Mouse (Mus musculus): ENCODE data around the gene Ip6k1.

Gene Ip6k1

DNA sequence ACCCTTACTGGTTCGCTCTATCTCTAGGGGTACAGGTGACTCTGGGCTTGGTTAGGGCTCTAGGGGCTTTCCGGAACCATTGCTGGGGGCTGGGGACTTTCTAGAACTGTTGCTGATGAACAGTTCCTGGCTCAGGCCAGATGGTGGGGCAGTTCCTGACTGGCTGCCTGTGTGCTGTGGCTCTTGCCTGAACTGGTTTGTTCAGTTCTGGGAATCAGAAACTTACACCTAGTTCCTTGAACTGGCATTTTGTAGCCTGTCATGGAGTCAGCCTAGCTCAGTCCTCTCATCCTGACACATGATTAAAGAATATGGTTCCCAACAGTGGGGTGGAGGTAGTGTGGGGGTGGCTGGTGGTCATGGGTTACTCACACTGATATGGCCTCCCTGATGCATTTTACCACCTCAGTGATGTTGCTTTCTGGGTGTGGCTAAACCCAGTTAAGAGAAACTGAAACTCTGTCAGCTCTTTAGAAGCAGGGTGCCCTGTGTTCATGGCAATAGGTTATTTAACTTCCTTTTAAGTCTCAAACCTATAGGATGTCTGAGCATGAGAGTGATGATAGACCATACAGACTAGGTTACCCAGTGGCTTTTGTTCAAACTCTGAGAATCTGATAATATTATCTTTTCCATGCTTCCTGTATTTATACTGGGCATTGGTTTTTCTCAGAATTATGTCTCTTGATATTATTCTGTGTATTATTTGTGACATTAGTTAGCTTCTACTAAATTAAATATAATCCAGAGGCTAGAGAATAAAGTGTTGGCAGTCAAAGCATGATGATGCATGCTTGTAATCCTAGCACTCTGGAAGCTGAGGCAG, 33.2 kb downstream of the Ip6k1 start:
- DNase-seq: no peak

DNA sequence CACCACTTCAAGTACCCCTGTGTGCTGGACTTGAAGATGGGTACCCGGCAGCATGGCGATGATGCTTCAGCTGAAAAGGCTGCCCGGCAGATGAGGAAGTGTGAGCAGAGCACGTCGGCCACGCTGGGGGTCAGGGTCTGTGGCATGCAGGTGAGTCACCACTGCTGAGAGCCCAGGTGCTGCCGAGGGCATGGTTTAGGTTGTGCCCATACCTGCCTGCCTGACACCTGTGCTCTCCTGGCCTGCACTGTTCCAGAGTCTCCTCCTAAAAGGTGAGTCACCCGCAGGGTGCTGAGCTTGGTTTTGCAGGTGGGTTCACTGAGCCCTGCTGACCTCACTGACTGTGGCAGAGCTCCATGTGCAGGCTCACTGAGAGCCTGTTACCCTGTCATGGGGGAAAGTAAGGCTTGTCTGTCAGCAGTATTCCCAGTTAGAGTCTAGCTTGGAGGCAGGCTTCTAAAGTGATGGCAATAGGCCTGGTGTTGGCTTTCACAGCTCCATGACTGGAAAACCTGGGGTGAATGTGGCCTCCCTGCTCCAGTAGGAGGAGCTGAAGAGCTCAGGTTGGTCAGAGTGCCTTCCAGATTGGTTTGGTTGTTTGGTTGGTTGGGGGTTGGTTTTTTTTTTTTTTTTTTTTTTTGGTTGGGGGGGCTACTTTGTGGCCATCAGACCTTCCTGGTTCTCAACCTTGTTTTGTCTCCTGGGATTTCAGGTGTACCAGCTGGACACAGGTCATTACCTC, 42.6 kb downstream of the Ip6k1 start:
- DNase-seq: no peak

DNA sequence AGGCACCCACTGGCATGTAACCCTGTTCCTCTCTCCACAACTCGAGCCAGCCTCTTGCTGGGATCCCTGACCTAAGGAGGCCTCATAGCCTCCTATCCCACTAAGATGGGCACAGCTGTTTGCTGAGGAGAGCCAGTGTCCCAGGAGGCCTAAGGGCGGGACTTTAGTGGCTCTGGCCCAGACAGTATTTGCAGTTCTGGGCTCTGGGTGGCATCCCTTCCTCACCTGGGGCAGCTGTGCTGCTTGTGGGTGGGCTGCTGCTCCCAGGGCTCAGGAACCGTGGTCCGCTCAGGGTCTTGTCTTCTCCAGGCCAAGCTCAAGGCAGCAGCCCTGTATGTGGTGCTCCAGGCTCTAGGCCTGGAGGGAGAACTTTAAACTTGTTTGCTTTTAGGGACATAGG, 44.3 kb downstream of the Ip6k1 start:
- no peak for DNase-seq

DNA sequence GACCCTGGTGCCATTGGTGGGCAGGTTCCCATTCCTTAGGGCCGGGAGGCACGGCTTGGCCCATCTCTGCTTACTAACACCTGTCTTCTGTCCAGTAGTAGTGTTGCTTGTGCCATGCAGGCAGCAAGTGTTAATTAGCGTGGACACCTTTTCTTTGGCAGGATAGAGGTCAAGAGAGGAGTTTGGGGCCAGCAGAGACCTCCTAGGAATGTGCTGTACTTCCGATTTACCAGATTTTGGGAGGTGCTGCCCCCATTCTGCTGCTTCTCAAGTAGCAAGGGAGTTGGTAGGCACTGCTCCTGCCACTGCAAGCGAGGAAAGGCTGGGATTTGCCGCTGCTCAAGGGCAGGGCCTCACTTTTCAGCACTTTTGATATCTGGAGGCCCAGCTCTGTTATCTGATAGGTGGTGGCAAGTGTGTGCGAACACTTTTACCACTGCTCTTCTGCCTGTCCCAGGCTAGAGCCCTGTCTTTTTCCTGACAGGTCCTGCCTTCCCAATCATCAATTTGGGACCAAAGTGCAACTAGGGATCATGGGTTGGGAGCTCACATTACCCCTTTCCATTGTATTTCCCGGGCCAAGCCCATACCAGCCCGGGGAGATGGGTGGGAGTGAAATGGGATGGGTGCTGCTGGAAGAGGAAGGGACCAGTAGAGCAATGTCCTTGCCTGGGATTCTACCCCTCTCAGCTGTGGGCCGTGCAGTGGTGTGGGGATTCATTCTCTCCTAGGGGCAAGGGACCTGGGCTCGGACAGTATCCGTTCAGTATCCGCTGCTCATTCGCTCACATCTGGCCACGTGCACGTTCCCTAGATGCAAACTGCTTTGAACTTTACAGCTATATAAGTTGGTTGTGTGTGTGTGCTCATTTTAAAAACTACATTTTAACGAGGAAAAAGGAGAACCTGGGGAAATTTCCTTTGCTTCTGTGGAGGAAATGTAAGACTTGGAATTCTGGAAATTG, 45.6 kb downstream of the Ip6k1 start:
- peak; percentile 33 for DNase-seq

DNA sequence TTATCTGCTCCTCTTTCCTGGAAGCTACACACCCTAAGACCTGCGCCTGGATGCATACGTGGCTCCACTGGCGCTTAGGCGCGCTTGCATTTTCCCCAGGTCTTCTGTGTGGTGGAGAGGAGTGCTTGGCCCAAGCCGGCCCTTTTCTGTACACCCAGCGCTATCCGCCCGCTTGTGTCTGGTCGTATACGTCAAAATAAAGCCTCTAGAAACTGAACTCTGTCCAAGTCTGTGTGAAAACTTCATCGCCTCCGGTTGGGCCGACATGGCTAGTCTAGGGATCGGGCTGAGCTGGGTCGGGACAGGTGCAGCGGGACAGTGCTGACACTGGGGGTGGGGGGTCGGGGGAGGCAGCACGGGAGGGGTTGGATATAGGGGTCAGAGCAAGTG, 46.3 kb downstream of the Ip6k1 start:
- DNase-seq: peak; percentile 55

DNA sequence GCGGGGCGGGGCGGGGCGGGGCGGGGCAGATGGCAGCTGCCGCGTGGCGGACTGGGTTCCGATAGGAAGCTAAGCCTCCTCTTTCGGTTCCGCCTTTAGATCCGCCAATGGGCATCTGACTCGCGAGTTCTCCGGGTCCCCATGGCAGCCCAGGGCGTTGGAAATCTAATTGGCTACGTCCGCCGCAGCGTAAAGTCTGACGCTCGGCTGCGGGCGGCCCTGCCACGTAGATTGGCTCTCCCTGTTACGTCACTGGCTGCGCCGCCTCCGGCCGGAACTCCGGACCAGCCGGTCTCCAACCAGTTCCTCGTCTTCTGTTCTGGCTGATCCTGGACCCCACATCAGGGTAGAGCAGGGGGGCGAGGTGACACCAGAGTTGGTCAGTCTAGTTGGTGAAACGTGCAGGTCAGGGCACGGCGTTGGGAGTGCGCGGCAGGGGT, 46.7 kb downstream of the Ip6k1 start, which contains the start of gene Gmppb:
TSS of gene Gmppb (plus strand) at position 227 of the 440 bp plus-strand sequence.
- peak; percentile 96 for DNase-seq

DNA sequence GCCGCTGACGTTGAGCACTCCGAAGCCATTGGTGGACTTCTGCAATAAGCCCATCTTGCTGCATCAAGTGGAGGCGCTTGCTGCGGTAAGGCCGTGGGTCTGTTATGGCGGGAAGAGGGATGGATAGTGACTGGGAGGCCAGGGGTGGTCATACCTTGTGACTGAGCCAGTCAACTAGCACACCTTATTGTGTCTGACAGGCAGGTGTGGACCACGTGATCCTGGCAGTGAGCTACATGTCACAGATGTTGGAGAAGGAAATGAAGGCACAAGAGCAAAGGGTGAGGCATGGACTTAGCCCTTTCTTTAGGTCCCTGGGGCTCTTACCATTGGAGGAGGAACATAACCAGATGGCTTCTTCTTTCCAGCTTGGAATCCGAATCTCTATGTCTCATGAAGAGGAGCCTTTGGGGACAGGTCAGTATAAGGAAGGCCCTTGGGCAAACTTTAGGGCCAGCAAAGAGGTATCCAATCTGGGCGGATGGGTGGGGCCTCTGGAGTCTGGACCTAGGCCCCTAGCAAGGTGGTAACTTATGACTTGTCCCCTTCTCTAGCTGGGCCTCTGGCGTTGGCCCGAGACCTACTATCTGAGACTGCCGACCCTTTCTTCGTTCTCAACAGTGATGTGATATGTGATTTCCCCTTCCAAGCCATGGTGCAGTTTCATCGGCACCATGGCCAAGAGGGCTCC, 47.4 kb downstream of the Ip6k1 start:
- DNase-seq: peak; percentile 49

DNA sequence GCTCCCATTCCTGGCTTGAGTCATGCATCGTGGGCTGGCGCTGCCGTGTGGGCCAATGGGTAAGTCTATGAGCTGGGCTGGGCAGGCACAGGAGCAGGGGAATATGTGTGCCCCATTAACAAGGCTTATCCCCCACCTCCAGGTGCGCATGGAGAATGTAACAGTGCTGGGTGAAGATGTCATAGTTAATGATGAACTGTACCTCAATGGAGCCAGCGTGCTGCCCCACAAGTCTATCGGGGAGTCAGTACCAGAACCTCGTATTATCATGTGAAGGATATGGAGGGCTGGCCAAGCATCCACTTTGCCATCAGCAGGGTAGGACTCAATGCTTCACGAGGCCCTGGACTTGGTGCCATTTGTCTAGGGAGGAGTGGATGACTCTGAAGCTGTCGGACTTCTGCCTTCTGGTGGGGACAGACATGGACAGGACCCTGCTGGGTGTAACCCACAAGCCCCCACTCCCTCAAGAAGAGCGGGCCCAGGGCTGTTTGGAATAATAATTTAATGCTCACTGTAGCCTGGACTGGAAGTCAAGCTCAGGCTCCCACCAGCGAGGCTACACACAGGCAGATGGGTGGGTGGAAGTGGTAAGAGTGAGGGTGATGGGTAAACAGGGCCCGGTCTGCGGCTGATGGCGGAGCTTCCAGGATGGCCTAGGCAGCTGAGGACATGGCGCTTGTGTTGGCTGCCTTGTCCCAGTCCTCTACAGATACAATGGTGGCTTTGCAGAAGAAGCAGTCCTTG, 49.1 kb downstream of the Ip6k1 start:
- DNase-seq: peak; percentile 41

DNA sequence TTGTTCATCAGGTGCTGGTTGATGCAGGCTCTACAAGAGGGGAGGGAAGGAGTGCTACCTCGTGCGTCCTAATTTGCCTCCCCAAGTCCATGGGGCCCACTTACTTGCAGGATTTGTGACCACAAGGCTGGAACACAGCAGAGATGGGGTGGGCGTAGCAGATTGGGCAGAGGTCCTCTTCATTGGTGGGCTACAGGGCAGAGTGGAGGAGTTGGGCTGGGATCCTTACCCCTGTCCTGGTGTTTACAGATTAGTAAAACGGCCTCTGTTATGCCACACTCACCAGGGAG, 49.6 kb downstream of the Ip6k1 start:
- DNase-seq: peak; percentile 49

DNA sequence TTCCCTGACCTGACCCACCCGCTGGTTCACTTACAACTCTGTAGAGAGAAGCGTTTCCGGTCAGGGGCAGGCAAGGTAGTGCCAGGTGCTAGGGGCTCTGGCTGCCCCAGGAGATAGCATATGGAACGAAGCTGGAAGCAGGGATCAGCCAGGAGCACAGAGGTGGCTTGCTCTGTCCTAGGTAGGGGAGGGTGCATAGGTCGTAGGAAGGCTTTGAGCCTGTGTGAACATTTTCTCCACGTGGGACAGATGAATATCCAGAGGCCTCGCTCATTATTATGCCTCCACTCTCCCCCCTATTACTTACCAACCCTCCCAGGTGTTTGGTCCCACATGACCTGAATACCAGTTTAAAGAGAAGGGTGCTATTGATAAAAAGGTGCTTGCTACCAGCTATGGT, 50.1 kb downstream of the Ip6k1 start:
- DNase-seq: no peak

DNA sequence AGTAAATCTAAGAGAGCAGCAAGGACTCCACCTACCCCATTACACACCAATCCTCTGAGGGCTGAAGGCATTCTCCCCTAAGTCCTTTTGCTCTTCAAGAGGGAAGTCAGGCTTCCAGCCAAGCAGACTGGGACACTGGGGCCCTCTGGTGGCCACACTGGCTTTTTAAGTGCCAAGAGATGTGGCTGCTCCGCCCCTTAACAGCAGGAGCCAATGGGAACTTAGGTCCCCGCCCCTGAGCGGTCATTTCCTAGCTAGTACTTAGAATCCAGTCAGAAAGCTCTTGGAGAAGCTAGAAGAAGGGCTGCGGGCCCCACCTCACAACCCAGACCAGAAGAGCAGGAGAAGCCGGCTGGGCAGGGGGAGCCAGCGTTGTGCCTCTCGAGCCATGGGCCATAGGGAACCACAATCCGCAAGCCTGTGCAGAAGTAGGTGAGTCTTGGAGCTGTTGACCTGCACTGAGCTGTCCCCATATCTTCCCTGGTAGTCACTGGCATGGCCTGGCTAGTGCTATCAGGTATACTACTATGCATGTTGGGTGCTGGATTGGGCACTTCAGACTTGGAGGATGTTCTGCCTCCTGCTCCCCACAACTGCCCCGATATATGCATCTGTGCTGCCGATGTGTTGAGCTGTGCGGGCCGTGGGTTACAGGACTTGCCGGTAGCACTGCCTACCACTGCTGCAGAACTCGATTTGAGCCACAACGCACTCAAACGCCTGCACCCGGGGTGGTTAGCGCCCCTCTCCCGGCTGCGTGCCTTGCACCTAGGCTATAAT, 50.8 kb downstream of the Ip6k1 start, which contains the start of gene Amigo3:
TSS of gene Amigo3 (plus strand) at position 275 of the 780 bp plus-strand sequence.
- DNase-seq: peak; percentile 92

DNA sequence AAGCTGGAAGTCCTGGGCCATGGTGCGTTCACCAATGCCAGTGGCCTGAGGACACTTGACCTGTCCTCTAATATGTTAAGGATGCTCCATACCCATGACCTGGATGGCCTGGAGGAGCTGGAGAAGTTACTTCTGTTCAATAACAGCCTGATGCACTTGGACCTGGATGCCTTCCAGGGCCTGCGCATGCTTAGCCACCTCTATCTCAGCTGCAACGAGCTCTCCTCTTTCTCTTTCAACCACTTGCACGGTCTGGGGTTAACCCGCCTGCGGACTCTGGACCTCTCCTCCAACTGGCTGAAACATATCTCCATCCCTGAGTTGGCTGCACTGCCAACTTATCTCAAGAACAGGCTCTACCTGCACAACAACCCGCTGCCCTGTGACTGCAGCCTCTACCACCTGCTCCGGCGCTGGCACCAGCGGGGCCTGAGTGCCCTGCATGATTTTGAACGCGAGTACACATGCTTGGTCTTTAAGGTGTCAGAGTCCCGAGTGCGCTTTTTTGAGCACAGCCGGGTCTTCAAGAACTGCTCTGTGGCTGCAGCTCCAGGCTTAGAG, 51.4 kb downstream of the Ip6k1 start:
- peak; percentile 50 for DNase-seq

DNA sequence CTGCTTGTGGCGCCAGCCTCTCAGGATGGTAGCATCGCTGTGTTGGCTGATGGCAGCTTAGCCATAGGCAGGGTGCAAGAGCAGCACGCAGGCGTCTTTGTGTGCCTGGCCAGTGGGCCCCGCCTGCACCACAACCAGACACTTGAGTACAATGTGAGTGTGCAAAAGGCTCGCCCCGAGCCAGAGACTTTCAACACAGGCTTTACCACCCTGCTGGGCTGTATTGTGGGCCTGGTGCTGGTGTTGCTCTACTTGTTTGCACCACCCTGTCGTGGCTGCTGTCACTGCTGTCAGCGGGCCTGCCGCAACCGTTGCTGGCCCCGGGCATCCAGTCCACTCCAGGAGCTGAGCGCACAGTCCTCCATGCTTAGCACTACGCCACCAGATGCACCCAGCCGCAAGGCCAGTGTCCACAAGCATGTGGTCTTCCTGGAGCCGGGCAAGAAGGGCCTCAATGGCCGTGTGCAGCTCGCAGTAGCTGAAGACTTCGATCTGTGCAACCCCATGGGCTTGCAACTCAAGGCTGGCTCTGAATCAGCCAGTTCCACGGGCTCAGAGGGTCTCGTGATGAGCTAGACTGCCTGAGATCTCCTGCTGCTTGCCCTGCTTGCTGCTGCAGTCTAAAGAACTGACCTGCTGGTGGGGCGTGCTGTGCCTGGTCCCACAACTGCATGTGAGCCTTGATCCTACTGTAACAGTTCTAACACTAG, 52.2 kb downstream of the Ip6k1 start:
- DNase-seq: peak; percentile 36

DNA sequence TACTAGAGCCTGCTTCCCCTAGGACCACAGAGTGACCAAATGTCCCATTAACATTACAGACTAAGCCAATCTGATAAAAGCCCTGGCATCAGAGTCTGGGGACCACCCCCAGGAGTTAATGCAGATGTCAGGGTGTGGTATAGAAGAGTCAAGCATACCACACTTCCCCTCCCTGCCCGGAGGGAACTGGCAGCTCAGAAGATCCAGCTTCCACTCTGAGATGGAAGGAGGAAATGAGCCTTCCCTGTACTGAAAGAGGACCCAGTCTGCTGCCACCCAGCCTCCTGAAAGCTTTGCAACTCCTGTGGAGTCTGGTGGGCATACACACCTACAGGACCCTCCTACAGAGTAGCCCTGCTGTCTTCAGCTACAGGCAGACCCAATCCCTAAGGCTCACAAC, 52.8 kb downstream of the Ip6k1 start:
- no peak for DNase-seq

DNA sequence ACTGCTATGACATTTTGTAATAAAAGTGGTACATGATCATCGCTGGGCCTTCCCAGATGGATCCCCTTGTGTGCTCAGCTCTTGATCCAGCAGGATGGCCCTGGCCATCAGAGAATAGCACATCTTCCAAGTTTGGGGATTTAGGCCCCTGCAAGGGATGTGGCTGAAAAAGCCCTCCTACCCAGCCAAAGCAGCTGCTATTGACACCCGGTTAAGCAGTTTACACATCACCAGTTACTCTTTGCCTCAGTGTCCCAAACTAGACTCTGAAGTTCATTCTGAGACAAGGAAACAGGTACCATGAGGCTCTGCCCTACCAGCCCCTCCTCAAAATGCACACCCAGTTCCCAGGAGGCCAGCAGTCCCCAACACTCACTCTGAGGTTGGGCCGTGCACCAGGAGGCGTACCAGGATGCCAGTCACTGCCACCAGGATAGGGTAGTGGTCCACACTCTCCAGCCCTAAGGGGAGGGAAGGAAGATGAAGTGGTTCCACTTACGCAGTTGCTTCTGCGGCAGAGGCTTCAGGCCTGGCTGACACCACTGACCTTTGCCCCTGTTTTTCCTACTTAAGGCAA, 53.4 kb downstream of the Ip6k1 start:
- peak; percentile 18 for DNase-seq

DNA sequence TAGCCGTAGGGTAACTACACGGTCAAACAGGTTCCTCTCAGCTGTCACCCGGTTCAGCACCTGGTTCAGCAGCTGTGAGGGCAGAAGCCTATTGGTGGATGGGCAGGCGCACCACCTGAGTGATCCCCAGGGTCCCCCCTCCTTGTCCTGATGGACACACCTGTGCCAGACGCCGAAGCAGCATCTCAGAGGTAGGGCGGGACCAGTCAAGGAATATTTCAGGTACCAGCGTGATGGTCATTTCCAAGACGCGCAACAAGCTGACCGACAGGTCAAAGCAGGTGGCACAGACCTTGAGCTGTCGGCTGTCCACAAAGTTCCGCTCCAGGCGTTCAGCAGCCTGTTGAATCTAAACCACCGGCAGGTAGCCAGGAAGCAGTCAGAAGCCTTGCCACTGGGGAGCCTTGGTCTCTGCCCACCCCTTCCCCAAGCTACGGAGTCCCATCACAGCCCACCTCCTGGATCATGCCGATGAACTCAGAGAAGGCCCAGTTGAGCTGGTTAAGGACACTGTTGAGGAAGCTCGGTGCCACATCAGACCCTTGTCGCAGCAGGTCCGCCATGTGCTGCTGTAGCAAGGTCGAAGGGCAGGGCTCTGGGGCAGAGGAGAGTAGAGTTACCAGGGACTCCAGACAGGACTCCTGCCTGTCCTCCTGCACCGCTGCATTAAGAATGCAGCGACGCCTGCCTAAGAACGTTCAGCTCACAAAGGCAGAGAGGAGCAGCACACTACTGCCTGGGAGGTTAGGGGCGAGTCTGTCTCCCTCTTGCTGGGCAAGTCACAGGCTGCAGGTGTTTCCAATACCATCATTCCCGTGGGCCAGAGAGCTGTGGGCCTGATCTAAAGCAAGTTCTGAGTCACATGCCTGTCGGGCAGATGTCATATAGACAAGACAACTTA, 54.3 kb downstream of the Ip6k1 start:
- DNase-seq: peak; percentile 34

DNA sequence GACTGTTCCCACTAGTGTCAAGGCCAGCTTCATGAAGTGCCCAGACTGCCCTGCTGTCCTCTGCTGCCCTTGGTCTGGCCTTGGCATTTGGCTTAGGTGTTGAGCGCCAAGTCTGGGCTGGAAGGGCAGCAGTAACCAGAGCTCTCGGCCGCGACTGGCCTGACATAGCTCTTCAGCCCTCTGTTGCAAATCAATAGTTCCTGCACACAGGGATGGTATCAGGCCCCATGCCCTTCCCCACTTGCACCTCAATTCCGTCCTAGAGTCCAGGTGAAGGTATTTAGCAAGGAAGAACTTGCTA, 54.9 kb downstream of the Ip6k1 start:
- DNase-seq: peak; percentile 14

DNA sequence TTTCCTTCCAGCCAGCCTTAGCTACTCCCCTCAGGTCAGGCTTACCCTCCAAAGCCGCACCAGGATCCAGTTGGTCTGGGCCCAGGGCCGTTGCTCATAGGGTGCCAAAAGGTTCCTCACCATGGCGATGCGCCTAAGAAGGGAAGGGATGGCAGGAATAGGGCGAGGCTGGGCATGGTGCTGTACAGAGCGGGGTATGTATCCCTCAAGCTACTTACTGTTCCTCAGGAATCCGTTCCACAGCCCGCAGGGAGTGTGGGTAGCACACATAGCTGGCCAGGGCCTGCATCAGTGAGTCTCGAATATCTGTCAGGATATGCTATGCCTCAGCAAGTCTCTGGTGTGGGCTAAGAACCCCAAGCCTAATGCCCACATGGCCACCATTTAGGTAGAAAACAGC, 56.0 kb downstream of the Ip6k1 start:
- DNase-seq: peak; percentile 32

DNA sequence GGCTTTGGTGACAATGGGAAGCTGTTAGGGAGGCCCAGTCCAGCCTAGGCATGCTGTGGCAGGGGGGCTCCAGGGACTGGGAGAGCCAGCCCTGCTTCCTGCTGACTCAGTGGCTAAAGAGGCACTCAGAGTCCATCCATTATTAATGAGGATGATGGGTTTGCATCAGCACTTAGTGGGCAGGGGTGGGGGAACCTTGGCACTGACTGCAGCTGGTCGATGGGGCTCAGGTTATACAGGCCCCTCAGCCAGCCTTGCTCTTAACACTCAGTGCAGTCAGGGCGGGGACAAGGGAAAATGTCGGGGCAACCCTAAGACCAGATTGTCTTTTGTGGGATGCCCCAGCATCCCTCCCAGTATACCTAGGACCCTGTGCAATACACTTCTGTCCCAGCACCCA, 59.8 kb downstream of the Ip6k1 start:
- peak; percentile 38 for DNase-seq

Data from cerebellum, adult 11-12 months (tissue).